Comparison of ENCODE assay signal across 25 mouse cellular contexts in genomic region chr7:108957734-108958133, GRCm38 (mm10). TPM values are rescaled to one million over a fixed set of nuclear protein-coding genes. Genes with fewer than 3 reads are reported as not detected.
DNase-seq lines count a peak whose midpoint lies in the region; ATAC-seq and TF ChIP-seq lines count a peak whose summit lies in the region.
"Had no signal": no experiment of that assay in that cellular context is flagged by ENCODE, and none has a peak within 500 bp of the region (broad histone marks: within the 10 kb centered on the region; RNA-seq: fewer than 3 reads in every experiment).

No protein-coding gene starts in this region.

- peaks cover 0 to 16% of the 10 kb centered on the region in 2 experiments; a peak in 2 of 4 replicates for H3K36me3 ChIP-seq in MEL (ENCODE audit: control insufficient read depth in 1 of 2, insufficient read depth in 2 of 2, low read length in 2 of 2)
- H3K36me3 ChIP-seq: embryonic facial prominence, embryonic 10.5 days; embryonic facial prominence, embryonic 12.5 days; forebrain, embryonic 15.5 days; G1E had no signal

- no peak overlapping the region for H3K9ac ChIP-seq in MEL (ENCODE audit: control insufficient read depth, low read depth, low read length, poor library complexity, severe bottlenecking)
- H3K9ac ChIP-seq: embryonic facial prominence, embryonic 12.5 days; forebrain, embryonic 13.5 days; forebrain, embryonic 15.5 days; forebrain, postnatal 0 days had no signal

- no peaks in the 10 kb centered on the region for H3K9me3 ChIP-seq in MEL (replicated peaks; ENCODE audit: insufficient read depth, low read length)
- H3K9me3 ChIP-seq: embryonic facial prominence, embryonic 10.5 days; embryonic facial prominence, embryonic 12.5 days; forebrain, embryonic 13.5 days; forebrain, embryonic 15.5 days; G1E had no signal

- no peaks in the 10 kb centered on the region for H3K79me2 ChIP-seq in MEL (ENCODE audit: control insufficient read depth, insufficient read depth, low read length, poor library complexity)

- H3K4me1 ChIP-seq in MEL (ENCODE audit: control insufficient read depth in 1 of 2, insufficient read depth in 2 of 2, low read length in 2 of 2), result peaks cover 3 to 14% of the 10 kb centered on the region in 2 experiments; a peak in 2 of 4 replicates
- H3K4me1 ChIP-seq: embryonic facial prominence, embryonic 10.5 days; embryonic facial prominence, embryonic 12.5 days; forebrain, embryonic 13.5 days; forebrain, embryonic 15.5 days had no signal

- no peak overlapping the region for H3K4me3 ChIP-seq in MEL (ENCODE audit: control insufficient read depth in 1 of 2, insufficient read depth in 1 of 2, low read depth in 2 of 2, low read length in 2 of 2)
- H3K4me3 ChIP-seq: embryonic facial prominence, embryonic 10.5 days; embryonic facial prominence, embryonic 12.5 days; forebrain, embryonic 13.5 days; forebrain, embryonic 15.5 days had no signal

- TF ChIP-seq POLR2A in MEL (IDR thresholded peaks at IDR 0.05; ENCODE audit: control insufficient read depth in 1 of 2, insufficient read depth in 1 of 2, low read depth in 1 of 2, low read length in 2 of 2, poor library complexity in 1 of 2), result no peak

- peak; percentile 29 for DNase-seq in A20 (ENCODE audit: low read depth, low spot score)
- peak; percentile 10 for DNase-seq in MEL (ENCODE audit: low read depth, low spot score)
- no peak for DNase-seq in heart, postnatal 36 days
- DNase-seq in heart, postnatal 14 days, result no peak
- no peak for DNase-seq in natural killer cell, adult 2 months (ENCODE audit: low spot score in 2 of 2)
- DNase-seq: adrenal gland, adult 2 months; adrenal gland, postnatal 10 days; adrenal gland, postnatal 25 days; B cell, adult 2 months; cerebellum, adult 11 months; cerebellum, adult 18-20 months; cerebellum, adult 8-10 months; cerebellum, postnatal 10 days; cerebellum, postnatal 25 days; forebrain, postnatal 0 days had no signal

- peak; percentile 76 for ATAC-seq in granulocyte monocyte progenitor cell, adult 5-6 weeks (replicated peaks; ENCODE audit: poor library complexity, severe bottlenecking)
- ATAC-seq in megakaryocyte progenitor cell, adult 5-6 weeks (replicated peaks; ENCODE audit: poor library complexity), result peak; percentile 70
- ATAC-seq: CD4-positive, CD25-positive, alpha-beta regulatory T cell, adult 4 months; forebrain, embryonic 13.5 days; forebrain, embryonic 15.5 days; forebrain, postnatal 0 days had no signal

- H3K27ac ChIP-seq in MEL (ENCODE audit: control insufficient read depth, low read depth, low read length), result no peak overlapping the region
- H3K27ac ChIP-seq: embryonic facial prominence, embryonic 10.5 days; embryonic facial prominence, embryonic 12.5 days; forebrain, embryonic 13.5 days; forebrain, embryonic 15.5 days had no signal

- no peak for TF ChIP-seq RAD21 in MEL (IDR thresholded peaks at IDR 0.05; ENCODE audit: low read depth, low read length)

- intact Hi-C loops in heart, postnatal 36 days (cut with DNase I), result no loop called here
- intact Hi-C loops in heart, postnatal 14 days (cut with DNase I), result no loop called here

- TF ChIP-seq EP300 in MEL (IDR thresholded peaks at IDR 0.05; ENCODE audit: low read depth in 1 of 2, low read length in 2 of 2), result no peak

- TF ChIP-seq CTCF in MEL (IDR thresholded peaks at IDR 0.05 in 2 of 3, conservative IDR thresholded peaks at IDR 0.05 in 1 of 3; ENCODE audit: control insufficient read depth in 1 of 3, insufficient read depth in 1 of 3, low read depth in 2 of 3, low read length in 3 of 3, poor library complexity in 1 of 3, severe bottlenecking in 1 of 3), result no peak

- H3K27me3 ChIP-seq in MEL (ENCODE audit: control insufficient read depth in 1 of 2, insufficient read depth in 2 of 2, low read length in 2 of 2), result no peaks in the 10 kb centered on the region

TF ChIP-seq in MEL, 35 proteins besides CTCF, POLR2A, EP300 and RAD21:
- TF ChIP-seq GABPA (IDR thresholded peaks at IDR 0.05; ENCODE audit: low read depth, low read length) (no peak), KAT2A (conservative IDR thresholded peaks at IDR 0.05; ENCODE audit: low read depth, low read length) (no peak), CHD1 (IDR thresholded peaks at IDR 0.05; ENCODE audit: low read depth, low read length) (no peak), RCOR1 (IDR thresholded peaks at IDR 0.05; ENCODE audit: low read depth, low read length) (no peak)

RNA-seq across cellular contexts. Expression of gene Tub, which starts 7.6 kb away (rescaled TPM):
- not detected in 2 replicates for total RNA-seq in MEL (2012; rRNA removed)
- polyA plus RNA-seq in MEL (2012; ENCODE audit: insufficient read depth in 1 of 2, insufficient read length in 2 of 2, low read depth in 1 of 2, low replicate concordance in 2 of 2, missing spikeins in 1 of 2), result not detected
- total RNA-seq in granulocyte monocyte progenitor cell, adult 5-6 weeks (2014; fragmentation: Nextera tagmentation), result not detected in 2 replicates
- total RNA-seq in granulocyte monocyte progenitor cell, adult 5-6 weeks (2017), result not detected in 2 replicates
- not detected in 2 replicates for total RNA-seq in megakaryocyte progenitor cell, adult 5-6 weeks (2015)
- not detected in 2 replicates for total RNA-seq in megakaryocyte progenitor cell, adult 5-6 weeks (2017)
- under 1 TPM; 0.14 to 0.67 TPM for total RNA-seq in heart, postnatal 36 days (2021)
- total RNA-seq in heart, postnatal 14 days (2021), result under 1 TPM; 0.46 to 0.48 TPM
- polyA plus RNA-seq: G1E had no signal

RNA-seq across cellular contexts. Expression of gene Eif3f, which starts 23.5 kb away (rescaled TPM):
- 123 and 145 TPM in 2 replicates for total RNA-seq in MEL (2012; rRNA removed)
- 100 to 1,000 TPM; 226 to 283 TPM for polyA plus RNA-seq in MEL (2012; ENCODE audit: insufficient read depth in 1 of 2, insufficient read length in 2 of 2, low read depth in 1 of 2, low replicate concordance in 2 of 2, missing spikeins in 1 of 2)
- total RNA-seq in granulocyte monocyte progenitor cell, adult 5-6 weeks (2014; fragmentation: Nextera tagmentation), result 236 and 262 TPM in 2 replicates
- 54.0 and 70.5 TPM in 2 replicates for total RNA-seq in granulocyte monocyte progenitor cell, adult 5-6 weeks (2017)
- 230 and 235 TPM in 2 replicates for total RNA-seq in megakaryocyte progenitor cell, adult 5-6 weeks (2015)
- total RNA-seq in megakaryocyte progenitor cell, adult 5-6 weeks (2017), result 71.4 and 76.6 TPM in 2 replicates
- total RNA-seq in heart, postnatal 36 days (2021), result 10 to 100 TPM; 90.4 to 91.4 TPM
- total RNA-seq in heart, postnatal 14 days (2021), result 10 to 100 TPM; 90.2 to 92.6 TPM

RNA-seq across cellular contexts. Expression of gene Nlrp10, which starts 27.8 kb away (rescaled TPM):
- total RNA-seq in MEL (2012; rRNA removed), result 0.35 and 0.52 TPM in 2 replicates
- under 1 TPM in 1 of 2 experiments, not detected in 1; 0.53 TPM for polyA plus RNA-seq in MEL (2012; ENCODE audit: insufficient read depth in 1 of 2, insufficient read length in 2 of 2, low read depth in 1 of 2, low replicate concordance in 2 of 2, missing spikeins in 1 of 2)
- 1.2 and 1.7 TPM in 2 replicates for total RNA-seq in granulocyte monocyte progenitor cell, adult 5-6 weeks (2014; fragmentation: Nextera tagmentation)
- 1.4 TPM in 2 replicates for total RNA-seq in granulocyte monocyte progenitor cell, adult 5-6 weeks (2017)
- total RNA-seq in megakaryocyte progenitor cell, adult 5-6 weeks (2015), result 1.2 and 1.4 TPM in 2 replicates
- 1.3 and 1.4 TPM in 2 replicates for total RNA-seq in megakaryocyte progenitor cell, adult 5-6 weeks (2017)
- 10 to 100 TPM; 21.6 to 22.4 TPM for total RNA-seq in heart, postnatal 36 days (2021)
- 10 to 100 TPM; 16.4 to 17.9 TPM for total RNA-seq in heart, postnatal 14 days (2021)
- polyA plus RNA-seq: brain, embryonic 14.5 days; forebrain, embryonic 11.5 days had no signal

Comparison
In these comparisons a context has a peak if more than half of its experiments do, and no peak if none do; other contexts are left out.
1. DNase-seq: peak in A20 (single experiment) and MEL (single experiment); none in heart, postnatal 36 days (0 of 2), heart, postnatal 14 days (0 of 2) and natural killer cell, adult 2 months (0 of 2).
2. RNA of gene Nlrp10, which starts 27.8 kb away (total RNA-seq): 21.6 to 22.4 TPM in heart, postnatal 36 days and 16.4 to 17.9 TPM in heart, postnatal 14 days; 1.2 to 1.4 TPM in megakaryocyte progenitor cell, adult 5-6 weeks, 1.2 to 1.7 TPM in granulocyte monocyte progenitor cell, adult 5-6 weeks and 0.35 to 0.52 TPM in MEL; every median in the first group is over 4 times any median in the second.